Mouse (Mus musculus) E14TG2a.4 (cell line): ENCODE measurements around the gene Lrfn3.

Source experiments
- H3K27me3 ChIP-seq: 2 replicates; pipeline ENCODE4 v1.6.1; 2014; ENCODE audit warnings: low read length, control low read depth; ENCODE audit not compliant: insufficient read depth
- H3K36me3 ChIP-seq: 2 replicates; pipeline ENCODE4 v1.6.1; 2014; ENCODE audit warnings: low read length, control low read depth; ENCODE audit not compliant: insufficient read depth
- H3K4me1 ChIP-seq: replicated peaks from 2 replicates; pipeline ENCODE4 v1.6.1; 2014; ENCODE audit warnings: low read depth, low read length, control low read depth
- H3K4me3 ChIP-seq: replicated peaks from 2 replicates; pipeline ENCODE4 v1.5.1; 2014; ENCODE audit warnings: mild to moderate bottlenecking, low read length
- H3K9me3 ChIP-seq: 2 replicates; pipeline ENCODE4 v1.6.1; 2014; ENCODE audit warnings: low read length, control low read depth
- CTCF ChIP-seq: conservative IDR thresholded peaks from 2 replicates; pipeline ENCODE4 v1.5.1; 2014; ENCODE audit warnings: low read length
- NANOG ChIP-seq: IDR thresholded peaks from 2 replicates; pipeline ENCODE4 v1.6.1; 2014; ENCODE audit warnings: borderline replicate concordance, low read length, mixed read lengths
- POU5F1 ChIP-seq: IDR thresholded peaks from 2 replicates; pipeline ENCODE4 v1.6.1; 2014; ENCODE audit warnings: low read length, borderline replicate concordance

The Lrfn3 gene

GRCm38 (mm10) chr7:30362652-30363343 is at the start of gene Lrfn3:
Gene Lrfn3 (minus strand): TSS chr7:30362772.
- Histone ChIP-seq H3K27me3 (peaks cover 76% of the 10 kb centered on the region), H3K4me3 (peak within 1 kb of the TSS; percentile 80), H3K4me1 (peaks cover 56% of the 10 kb centered on the region), H3K36me3 (no peaks in the 10 kb centered on the region), H3K9me3 (no peaks in the 10 kb centered on the region)
- TF ChIP-seq CTCF: no peak
- no peak for TF ChIP-seq NANOG
- TF ChIP-seq POU5F1: no peak

- no peak for TF ChIP-seq NANOG
- no peak for TF ChIP-seq POU5F1
- no peak for TF ChIP-seq CTCF
Observed at GRCm38 (mm10) chr7:30411023-30411422, 48.5 kb upstream of the Lrfn3 start.

DNA sequence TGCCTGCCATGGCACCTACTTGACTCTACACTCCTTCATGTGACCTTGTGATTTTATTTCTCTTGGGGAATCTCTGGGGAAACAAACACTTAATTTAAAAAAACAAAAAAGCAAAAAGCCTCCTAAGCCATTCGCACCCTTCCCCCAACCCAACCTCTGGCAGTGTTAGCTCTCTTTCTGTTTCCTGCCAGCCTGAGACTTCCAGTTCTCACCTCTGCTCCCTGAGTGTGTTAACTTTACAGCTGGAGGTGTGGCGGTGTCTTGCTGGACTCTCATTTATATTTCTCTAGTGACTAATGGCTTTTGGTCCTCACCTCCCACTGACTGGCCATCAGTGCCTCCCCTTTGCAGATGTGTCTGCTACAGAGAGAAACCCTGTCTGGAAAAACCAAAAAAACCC is 47.2 kb upstream of the Lrfn3 start:
- H3K27me3 ChIP-seq: peaks cover 3% of the 10 kb centered on the region; the same call in 1 of the 2 replicates
- peaks cover 5% of the 10 kb centered on the region for H3K9me3 ChIP-seq
- peaks cover 22% of the 10 kb centered on the region for H3K4me1 ChIP-seq
- H3K36me3 ChIP-seq: no peaks in the 10 kb centered on the region
- no peak overlapping the region for H3K4me3 ChIP-seq
- TF ChIP-seq CTCF (no peak), POU5F1 (no peak), NANOG (no peak)

More at GRCm38 (mm10) chr7:30411023-30411422, 48.5 kb upstream of the Lrfn3 start:
- H3K36me3 ChIP-seq: no peaks in the 10 kb centered on the region
- H3K9me3 ChIP-seq: peaks cover 8% of the 10 kb centered on the region
- no peak overlapping the region for H3K4me3 ChIP-seq
- peaks cover 3% of the 10 kb centered on the region; the same call in 1 of the 2 replicates for H3K27me3 ChIP-seq
- peaks cover 22% of the 10 kb centered on the region for H3K4me1 ChIP-seq

DNA sequence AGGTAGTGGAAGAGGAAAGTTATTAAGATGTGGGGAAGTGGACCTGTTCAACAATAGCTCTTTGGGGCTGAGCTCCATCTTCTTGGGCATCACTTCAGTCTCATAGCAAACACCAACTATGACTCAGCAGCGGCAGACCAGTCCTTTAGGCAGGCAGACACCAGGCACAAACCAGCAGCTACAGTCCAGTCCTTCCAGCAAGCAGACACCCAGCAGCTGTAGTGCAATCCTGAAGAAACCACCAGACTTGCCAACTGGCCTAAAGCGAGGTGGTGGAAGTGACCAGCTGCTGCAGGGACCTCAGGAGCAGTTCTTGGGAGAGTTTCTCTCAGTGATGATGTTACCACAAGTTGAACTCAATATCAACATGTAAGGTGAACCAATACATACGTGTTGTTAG is 46.1 kb upstream of the Lrfn3 start:
- Histone ChIP-seq H3K4me1 (peaks cover 24% of the 10 kb centered on the region), H3K27me3 (peaks cover 1% of the 10 kb centered on the region; the same call in 1 of the 2 replicates), H3K9me3 (peaks cover 5% of the 10 kb centered on the region), H3K36me3 (no peaks in the 10 kb centered on the region), H3K4me3 (no peak overlapping the region)
- no peak for TF ChIP-seq CTCF

DNA sequence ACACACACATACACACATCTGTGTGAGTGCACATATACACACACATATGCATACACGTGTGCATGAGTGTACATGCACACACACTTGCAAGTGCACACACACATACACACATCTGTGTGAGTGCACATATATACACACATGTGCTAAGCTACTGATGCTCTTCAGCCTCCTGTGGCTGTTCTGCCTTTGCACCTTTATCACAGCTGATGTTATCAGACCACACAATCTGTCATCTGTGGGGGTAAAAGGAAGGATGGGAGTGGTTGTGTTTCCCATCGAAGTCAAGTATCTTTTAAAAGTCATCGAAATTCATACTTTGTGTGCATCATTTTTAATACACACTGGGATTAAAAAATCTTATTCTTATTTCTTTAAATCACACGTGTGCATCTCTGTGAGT is 39.8 kb upstream of the Lrfn3 start:
- no peak for TF ChIP-seq POU5F1
- no peak for TF ChIP-seq NANOG
- no peak for TF ChIP-seq CTCF
- no peaks in the 10 kb centered on the region for H3K27me3 ChIP-seq
- H3K36me3 ChIP-seq: no peaks in the 10 kb centered on the region
- H3K9me3 ChIP-seq: no peaks in the 10 kb centered on the region
- H3K4me3 ChIP-seq: no peak overlapping the region
- peaks cover 4% of the 10 kb centered on the region; the same call in 1 of the 2 replicates for H3K4me1 ChIP-seq

DNA sequence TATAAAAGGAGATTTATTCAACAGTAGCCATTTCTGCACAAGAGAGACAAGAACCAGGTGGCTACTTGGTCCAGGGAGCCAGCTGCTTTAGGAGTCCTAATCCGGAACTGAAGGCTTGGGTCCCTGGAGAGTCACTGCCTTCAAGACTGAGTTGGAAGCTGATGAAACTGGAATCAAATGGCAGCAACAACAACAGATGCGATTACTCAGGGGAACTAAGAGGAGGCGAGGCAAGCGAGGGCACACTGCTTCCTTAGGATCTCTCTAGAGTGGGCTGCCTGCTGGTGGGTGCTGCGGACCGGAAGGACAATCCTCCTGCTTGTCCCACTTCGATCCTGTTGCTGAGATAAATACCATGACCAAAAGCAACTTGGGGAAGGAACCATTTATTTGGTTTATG is 37.1 kb upstream of the Lrfn3 start:
- no peak overlapping the region for H3K4me3 ChIP-seq
- no peaks in the 10 kb centered on the region for H3K9me3 ChIP-seq
- H3K36me3 ChIP-seq: no peaks in the 10 kb centered on the region
- no peaks in the 10 kb centered on the region for H3K27me3 ChIP-seq
- TF ChIP-seq CTCF (no peak), NANOG (no peak), POU5F1 (no peak)
- H3K4me1 ChIP-seq: 0 out of 2 replicates have a peak, but pooled peaks cover 7% of the 10 kb centered on the region

- peaks cover 8% of the 10 kb centered on the region for H3K27me3 ChIP-seq
- H3K9me3 ChIP-seq: no peaks in the 10 kb centered on the region
- H3K4me1 ChIP-seq: 0 out of 2 replicates have a peak, but pooled peaks cover 6% of the 10 kb centered on the region
- TF ChIP-seq NANOG (no peak), CTCF (peak; percentile 68)
- H3K4me3 ChIP-seq: no peak overlapping the region
- H3K36me3 ChIP-seq: no peaks in the 10 kb centered on the region
Observed at GRCm38 (mm10) chr7:30394871-30395270, 32.3 kb upstream of the Lrfn3 start.

DNA sequence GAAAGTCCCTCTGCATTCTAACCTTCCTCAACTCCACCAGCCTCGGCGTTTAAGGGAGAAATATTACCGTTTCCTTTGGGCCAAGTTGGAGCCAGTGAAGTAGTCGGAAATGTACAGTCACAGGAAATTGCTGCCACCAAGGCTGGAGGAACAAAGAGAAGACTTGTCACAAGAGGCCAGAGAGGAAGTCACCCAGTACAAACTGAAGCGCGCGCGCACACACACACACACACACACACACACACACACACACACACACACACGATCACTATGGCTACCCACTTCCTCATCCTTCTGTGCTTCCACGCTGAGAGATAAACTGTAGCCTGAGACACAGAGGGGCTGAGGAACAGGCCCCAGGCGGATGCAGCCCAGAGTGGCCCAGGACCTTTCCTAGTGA is 31.8 kb upstream of the Lrfn3 start:
- no peak overlapping the region for H3K4me3 ChIP-seq
- H3K4me1 ChIP-seq: 0 out of 2 replicates have a peak, but pooled peaks cover 6% of the 10 kb centered on the region
- H3K9me3 ChIP-seq: no peaks in the 10 kb centered on the region
- TF ChIP-seq POU5F1: no peak
- no peak for TF ChIP-seq NANOG
- TF ChIP-seq CTCF: no peak
- no peaks in the 10 kb centered on the region for H3K36me3 ChIP-seq
- peaks cover 8% of the 10 kb centered on the region for H3K27me3 ChIP-seq

DNA sequence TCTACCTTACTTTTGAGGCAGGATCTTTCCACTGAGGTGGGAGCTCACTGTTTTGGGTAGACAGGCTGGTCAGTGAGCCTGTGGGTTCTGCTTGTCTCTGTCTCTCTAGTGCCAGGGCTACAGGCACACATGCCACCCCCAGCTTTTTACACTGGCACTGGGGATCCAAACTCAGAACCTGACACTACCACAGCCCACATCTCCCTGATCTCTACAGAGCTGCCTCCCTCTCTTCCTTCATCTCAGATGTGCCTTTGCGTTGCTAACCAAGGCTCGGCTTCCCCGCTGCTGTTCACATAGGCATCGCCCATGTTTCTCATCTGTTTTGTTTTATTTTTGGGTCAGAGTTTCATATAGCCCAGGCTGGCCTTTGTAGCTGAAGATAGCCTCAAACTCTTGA is 31.1 kb upstream of the Lrfn3 start:
- Histone ChIP-seq H3K4me3 (no peak overlapping the region), H3K9me3 (no peaks in the 10 kb centered on the region), H3K36me3 (no peaks in the 10 kb centered on the region), H3K27me3 (peaks cover 8% of the 10 kb centered on the region), H3K4me1 (0 out of 2 replicates have a peak, but pooled peaks cover 6% of the 10 kb centered on the region)
- TF ChIP-seq NANOG: no peak
- TF ChIP-seq CTCF: no peak
- no peak for TF ChIP-seq POU5F1
